ENCODE assay signal across 9 mouse cellular contexts in the genomic region with DNA sequence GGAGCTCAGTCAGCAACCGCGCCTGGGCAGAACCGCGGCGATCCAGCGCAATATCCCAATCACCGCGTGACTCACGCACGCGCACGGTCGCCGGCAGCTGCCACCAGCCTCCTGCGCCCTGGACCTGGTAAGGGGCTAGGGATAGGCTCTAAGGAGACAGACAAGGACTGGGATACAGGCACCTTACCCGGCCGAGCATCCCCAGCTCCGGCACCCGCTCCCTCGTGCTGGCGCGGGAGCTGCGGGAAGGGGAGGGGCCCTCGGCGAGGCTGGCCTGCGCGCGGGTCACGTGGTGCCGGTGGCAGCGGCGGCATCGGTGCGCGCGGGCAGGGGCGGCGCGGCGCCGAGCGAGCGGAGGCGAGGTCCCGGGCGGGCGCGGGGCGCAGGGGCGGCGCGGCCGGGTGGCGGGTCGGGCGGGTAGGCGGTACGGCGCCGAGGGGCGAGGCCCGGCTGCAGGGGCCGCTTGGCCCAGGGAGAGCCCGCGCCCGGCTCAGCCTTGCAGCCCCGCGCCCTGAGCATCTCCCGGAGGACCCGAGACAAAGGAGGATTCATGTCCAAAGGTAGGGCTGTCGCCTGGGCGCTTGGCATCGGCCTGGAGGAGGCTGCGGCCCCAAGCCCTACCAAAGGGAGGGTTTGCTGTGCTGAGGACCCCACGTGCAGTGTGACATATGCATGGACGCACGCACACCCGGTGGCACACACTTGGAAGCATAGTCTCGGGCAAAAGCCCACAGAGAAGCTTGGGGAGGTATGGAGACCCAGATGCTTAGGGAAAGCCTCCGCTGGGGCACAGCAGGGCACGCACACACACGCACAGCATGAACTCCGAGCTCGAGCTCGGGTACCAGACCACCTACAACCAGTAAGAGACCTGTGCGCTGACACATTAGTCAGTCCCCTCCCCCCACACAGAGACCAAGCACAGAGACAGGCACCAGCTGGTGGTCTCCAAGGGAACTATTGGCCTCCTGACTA. TPM values are rescaled to one million over a fixed set of nuclear protein-coding genes. Genes with fewer than 3 reads are reported as not detected.
A peak's percentile ranks its signal among the peaks of the same experiment; 100 is the strongest.
DNase-seq lines count a peak whose midpoint lies in the region; ATAC-seq and TF ChIP-seq lines count a peak whose summit lies in the region.
"Had no signal": no experiment of that assay in that cellular context is flagged by ENCODE, and none has a peak within 500 bp of the region (broad histone marks: within the 10 kb centered on the region; RNA-seq: fewer than 3 reads in every experiment).

No protein-coding gene starts in this region.

- TF ChIP-seq CTCF in midbrain, postnatal 0 days (IDR thresholded peaks at IDR 0.05) = no peak

- peaks cover 46% of the 10 kb centered on the region for H3K27me3 ChIP-seq in heart, embryonic 16.5 days (ENCODE audit: control insufficient read depth, insufficient read depth, low read length)
- H3K27me3 ChIP-seq in midbrain, postnatal 0 days (ENCODE audit: insufficient read depth, low read length) = no peaks in the 10 kb centered on the region

- DNase-seq in CD4-positive, CD25-positive, alpha-beta regulatory T cell, adult 2 months (ENCODE audit: low read depth, low spot score) = peak; percentile 40
- DNase-seq in CD4-positive helper T cell, adult 2 months (ENCODE audit: low read depth, low spot score) = peak; percentile 23
- DNase-seq in cerebellum, postnatal 25 days = peak; percentile 92 to 95
- DNase-seq in left cerebral cortex, adult 8-10 months (ENCODE audit: low spot score in 2 of 2) = peak; percentile 71 to 72
- DNase-seq in midbrain, postnatal 0 days (ENCODE audit: low spot score) = peak; percentile 84
- DNase-seq in gastrocnemius, postnatal 36 days = no peak

- no peak overlapping the region for H3K27ac ChIP-seq in heart, embryonic 16.5 days (ENCODE audit: low read length)
- H3K27ac ChIP-seq in midbrain, postnatal 0 days (ENCODE audit: low read depth, low read length) = peak overlapping the region; percentile 97

- H3K4me1 ChIP-seq in heart, embryonic 16.5 days (ENCODE audit: control insufficient read depth, insufficient read depth, low read length) = peaks cover 11% of the 10 kb centered on the region; the same call in 1 of the 2 replicates
- H3K4me1 ChIP-seq in midbrain, postnatal 0 days (ENCODE audit: insufficient read depth, low read length) = peaks cover 9% of the 10 kb centered on the region; the same call in 1 of the 2 replicates

- H3K36me3 ChIP-seq in heart, embryonic 16.5 days (ENCODE audit: control insufficient read depth, insufficient read depth) = no peaks in the 10 kb centered on the region
- peaks cover 9% of the 10 kb centered on the region for H3K36me3 ChIP-seq in midbrain, postnatal 0 days (ENCODE audit: insufficient read depth, low read length)

- H3K9me3 ChIP-seq in heart, embryonic 16.5 days (replicated peaks; ENCODE audit: control insufficient read depth, low read length) = no peaks in the 10 kb centered on the region
- H3K9me3 ChIP-seq in midbrain, postnatal 0 days (ENCODE audit: low read length) = no peaks in the 10 kb centered on the region

- WGBS in heart, embryonic 16.5 days = under 1% methylated on average over 79 of the region's 86 CpGs
- WGBS in midbrain, postnatal 0 days = under 1% methylated on average over 41 of the region's 86 CpGs

- no peak for ATAC-seq in CD4-positive, CD25-positive, alpha-beta regulatory T cell, adult 4 months
- ATAC-seq in heart, embryonic 16.5 days (replicated peaks; ENCODE audit: extremely low read depth, insufficient read depth, low FRiP score) = peak; percentile 41; the same call in 1 of the 2 replicates
- ATAC-seq in midbrain, postnatal 0 days (ENCODE audit: low FRiP score) = peak; percentile 71

- peak overlapping the region; percentile 61 for H3K4me3 ChIP-seq in heart, embryonic 16.5 days (ENCODE audit: low read length)
- H3K4me3 ChIP-seq in midbrain, postnatal 0 days (ENCODE audit: low read depth, low read length) = peak overlapping the region; percentile 71

- H3K4me2 ChIP-seq in heart, embryonic 16.5 days (ENCODE audit: low read depth, low read length) = peak overlapping the region; percentile 85
- H3K4me2 ChIP-seq in midbrain, postnatal 0 days (ENCODE audit: low read depth, low read length, poor library complexity, severe bottlenecking) = peak overlapping the region; percentile 94

- H3K9ac ChIP-seq in heart, embryonic 16.5 days (ENCODE audit: low read length) = peak overlapping the region; percentile 63
- peak overlapping the region; percentile 91 for H3K9ac ChIP-seq in midbrain, postnatal 0 days (replicated peaks; ENCODE audit: low read length, poor library complexity, severe bottlenecking)

- intact Hi-C loops in gastrocnemius, postnatal 36 days (cut with DNase I) = no loop called here

RNA-seq across cellular contexts. Expression of a gene that starts 0.5 kb away (rescaled TPM):
- not detected for polyA plus RNA-seq in CD4-positive, CD25-positive, alpha-beta regulatory T cell, adult 4 months (2017; shearing (Covaris generic))
- polyA plus RNA-seq in heart, embryonic 16.5 days (2015; fragmentation: Nextera tagmentation; extraction: Ambion mirVana) = 3.9 and 4.1 TPM in 2 replicates
- 100 to 1,000 TPM; 491 to 572 (median 530) TPM for total RNA-seq in left cerebral cortex, adult 8-10 months (2022)
- 480 and 506 TPM in 2 replicates for total RNA-seq in midbrain, postnatal 0 days (2014; rRNA removed)
- 369 and 404 TPM in 2 replicates for polyA plus RNA-seq in midbrain, postnatal 0 days (2015; fragmentation: Nextera tagmentation; extraction: Ambion mirVana)
- total RNA-seq in gastrocnemius, postnatal 36 days (2021) = under 1 TPM; 0.31 to 0.91 TPM

RNA-seq across cellular contexts. Expression of a gene that starts 23.0 kb away (rescaled TPM):
- not detected for polyA plus RNA-seq in CD4-positive, CD25-positive, alpha-beta regulatory T cell, adult 4 months (2017; shearing (Covaris generic))
- not detected in 2 replicates for polyA plus RNA-seq in heart, embryonic 16.5 days (2015; fragmentation: Nextera tagmentation; extraction: Ambion mirVana)
- 100 to 1,000 TPM; 104 to 114 (median 110) TPM for total RNA-seq in left cerebral cortex, adult 8-10 months (2022)
- total RNA-seq in midbrain, postnatal 0 days (2014; rRNA removed) = 139 and 156 TPM in 2 replicates
- polyA plus RNA-seq in midbrain, postnatal 0 days (2015; fragmentation: Nextera tagmentation; extraction: Ambion mirVana) = 15.4 and 17.9 TPM in 2 replicates
- not detected for total RNA-seq in gastrocnemius, postnatal 36 days (2021)
- polyA plus RNA-seq: gonadal fat pad, adult 2 months had no signal

RNA-seq across cellular contexts. Expression of a gene that starts 23.5 kb away (rescaled TPM):
- not detected for polyA plus RNA-seq in CD4-positive, CD25-positive, alpha-beta regulatory T cell, adult 4 months (2017; shearing (Covaris generic))
- 0.17 and 0.22 TPM in 2 replicates for polyA plus RNA-seq in heart, embryonic 16.5 days (2015; fragmentation: Nextera tagmentation; extraction: Ambion mirVana)
- not detected for total RNA-seq in left cerebral cortex, adult 8-10 months (2022)
- 0.60 and 0.99 TPM in 2 replicates for total RNA-seq in midbrain, postnatal 0 days (2014; rRNA removed)
- polyA plus RNA-seq in midbrain, postnatal 0 days (2015; fragmentation: Nextera tagmentation; extraction: Ambion mirVana) = 0.11 and 0.23 TPM in 2 replicates
- not detected for total RNA-seq in gastrocnemius, postnatal 36 days (2021)

RNA-seq across cellular contexts. Expression of a gene that starts 30.7 kb away (rescaled TPM):
- 10 to 100 TPM in 1 of 2 experiments, 1 to 10 TPM in 1; 6.7 to 18.5 TPM for polyA plus RNA-seq in CD4-positive, CD25-positive, alpha-beta regulatory T cell, adult 4 months (2017; shearing (Covaris generic))
- polyA plus RNA-seq in heart, embryonic 16.5 days (2015; fragmentation: Nextera tagmentation; extraction: Ambion mirVana) = 50.8 and 57.2 TPM in 2 replicates
- 1 to 10 TPM; 2.7 to 4.3 (median 4.1) TPM for total RNA-seq in left cerebral cortex, adult 8-10 months (2022)
- 5.2 and 17.9 TPM in 2 replicates for total RNA-seq in midbrain, postnatal 0 days (2014; rRNA removed)
- polyA plus RNA-seq in midbrain, postnatal 0 days (2015; fragmentation: Nextera tagmentation; extraction: Ambion mirVana) = 10.2 TPM in 2 replicates
- total RNA-seq in gastrocnemius, postnatal 36 days (2021) = under 1 TPM; 0.46 to 0.79 TPM

RNA-seq across cellular contexts. Expression of a gene that starts 51.0 kb away (rescaled TPM):
- 10 to 100 TPM in 1 of 2 experiments, 1 to 10 TPM in 1; 2.2 to 10.5 TPM for polyA plus RNA-seq in CD4-positive, CD25-positive, alpha-beta regulatory T cell, adult 4 months (2017; shearing (Covaris generic))
- 0.18 TPM in 1 of 2 replicates, not detected in the other for polyA plus RNA-seq in heart, embryonic 16.5 days (2015; fragmentation: Nextera tagmentation; extraction: Ambion mirVana)
- under 1 TPM; 0.37 to 0.98 (median 0.64) TPM for total RNA-seq in left cerebral cortex, adult 8-10 months (2022)
- 0.94 and 2.1 TPM in 2 replicates for total RNA-seq in midbrain, postnatal 0 days (2014; rRNA removed)
- 0.18 and 0.27 TPM in 2 replicates for polyA plus RNA-seq in midbrain, postnatal 0 days (2015; fragmentation: Nextera tagmentation; extraction: Ambion mirVana)
- total RNA-seq in gastrocnemius, postnatal 36 days (2021) = not detected

Comparison
In these comparisons a context has a peak if more than half of its experiments do, and no peak if none do; other contexts are left out.
1. DNase-seq: peak in CD4-positive, CD25-positive, alpha-beta regulatory T cell, adult 2 months (single experiment), CD4-positive helper T cell, adult 2 months (single experiment), cerebellum, postnatal 25 days (2 of 2), left cerebral cortex, adult 8-10 months (2 of 2) and midbrain, postnatal 0 days (single experiment); none in gastrocnemius, postnatal 36 days (0 of 2).
2. RNA of a gene that starts 0.5 kb away (total RNA-seq): 491 to 572 TPM in left cerebral cortex, adult 8-10 months and 480 to 506 TPM in midbrain, postnatal 0 days; 0.31 to 0.91 TPM in gastrocnemius, postnatal 36 days; every median in the first group is over 100 times any median in the second.
3. RNA of a gene that starts 23.0 kb away (total RNA-seq): 139 to 156 TPM in midbrain, postnatal 0 days and 104 to 114 TPM in left cerebral cortex, adult 8-10 months; not detected in gastrocnemius, postnatal 36 days; every median in the first group is over 100 times any median in the second.